Mouse (Mus musculus) heart, embryonic 11.5 days (tissue): ENCODE results near the gene Pla2g4a. TPM values are rescaled to one million over a fixed set of nuclear protein-coding genes. Genes with fewer than 3 reads are reported as not detected.

Experiments used
- ATAC-seq: fragments of 200-750 bp; cut with Nextera tagmentation; replicated peaks from 2 replicates; pipeline ENCODE4 v1.8.0; 2017; ENCODE audit warnings: moderate library complexity; ENCODE audit not compliant: insufficient number of reproducible peaks, low FRiP score, low TSS enrichment
- H3K27ac ChIP-seq: fragments of 300-500 bp; sonication (generic); 2 replicates; pipeline ENCODE4 v1.5.1; 2014; ENCODE audit warnings: mild to moderate bottlenecking, low read depth, low read length
- H3K27me3 ChIP-seq: fragments of 300-500 bp; sonication (generic); 2 replicates; pipeline ENCODE4 v1.6.1; 2014; ENCODE audit warnings: mild to moderate bottlenecking, low read length, mixed read lengths; ENCODE audit not compliant: control insufficient read depth, insufficient read depth
- H3K36me3 ChIP-seq: fragments of 300-500 bp; sonication (generic); 2 replicates; pipeline ENCODE4 v1.6.1; 2014; ENCODE audit warnings: mild to moderate bottlenecking, low read length, moderate library complexity, mixed read lengths; ENCODE audit not compliant: control insufficient read depth, insufficient read depth
- H3K4me1 ChIP-seq: fragments of 300-500 bp; sonication (generic); 2 replicates; pipeline ENCODE4 v1.6.1; 2014; ENCODE audit warnings: low read length; ENCODE audit not compliant: control insufficient read depth, insufficient read depth
- H3K4me2 ChIP-seq: fragments of 300-500 bp; sonication (generic); 2 replicates; pipeline ENCODE4 v1.6.1; 2014; ENCODE audit warnings: mild to moderate bottlenecking, moderate library complexity
- H3K4me3 ChIP-seq: fragments of 300-500 bp; sonication (generic); 2 replicates; pipeline ENCODE4 v1.5.1; 2014; ENCODE audit warnings: low read depth, low read length
- H3K9ac ChIP-seq: fragments of 300-500 bp; sonication (generic); 2 replicates; pipeline ENCODE4 v1.6.1; 2014; ENCODE audit warnings: mild to moderate bottlenecking, low read depth, low read length, moderate library complexity
- H3K9me3 ChIP-seq: fragments of 300-500 bp; sonication (generic); replicated peaks from 2 replicates; pipeline ENCODE4 v1.6.1; 2016; ENCODE audit warnings: low read length; ENCODE audit not compliant: control insufficient read depth
- WGBS: fragments of 180-500 bp; shearing (Covaris S2); extraction: QIAGEN DNeasy Blood & Tissue Kit; methylation state at CpG from one replicate; pipeline ENCODE4 v1.1.7; 2014; ENCODE audit not compliant: insufficient replicate concordance; 5-methylcytosine and 5-hydroxymethylcytosine counted together
- polyA plus RNA-seq: library from polyadenylated mRNA; unstranded; fragments of >200 nt; fragmentation: Nextera tagmentation; extraction: Ambion mirVana; gene quantifications from 2 replicates; pipeline ENCODE4 v1.2.1, GENCODE M21; 2014

The Pla2g4a gene
- polyA plus RNA-seq, 1 experiment from 2014 or later, result 8.3 TPM

DNA sequence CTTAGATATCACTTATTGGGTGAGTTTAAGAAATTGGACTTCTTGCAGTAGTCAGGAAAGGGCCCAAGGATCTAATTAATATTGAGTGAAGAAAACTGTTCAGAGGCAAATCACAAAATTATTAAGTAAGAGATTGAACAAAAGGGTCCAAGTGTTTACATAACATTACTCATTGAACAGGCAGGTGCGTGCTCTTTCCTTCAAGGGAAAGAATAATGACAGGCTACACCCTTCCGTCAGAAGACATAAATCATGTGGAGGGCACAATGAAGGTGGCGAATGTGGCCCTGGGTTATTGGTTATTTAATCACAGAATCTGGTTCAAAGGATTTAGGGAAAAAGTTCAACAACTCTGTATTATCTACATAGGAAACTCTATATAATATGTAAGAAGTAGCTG lies 82.9 kb downstream of the Pla2g4a start:
- no peaks in the 10 kb centered on the region for H3K9me3 ChIP-seq
- no peaks in the 10 kb centered on the region for H3K4me1 ChIP-seq
- no peak overlapping the region for H3K9ac ChIP-seq
- H3K36me3 ChIP-seq, result no peaks in the 10 kb centered on the region
- H3K4me3 ChIP-seq, result no peak overlapping the region
- 74% methylated on average over 3 of the region's 3 CpGs for WGBS
- no peak overlapping the region for H3K27ac ChIP-seq
- ATAC-seq, result no peak
- H3K27me3 ChIP-seq, result no peaks in the 10 kb centered on the region
- H3K4me2 ChIP-seq, result no peak overlapping the region

DNA sequence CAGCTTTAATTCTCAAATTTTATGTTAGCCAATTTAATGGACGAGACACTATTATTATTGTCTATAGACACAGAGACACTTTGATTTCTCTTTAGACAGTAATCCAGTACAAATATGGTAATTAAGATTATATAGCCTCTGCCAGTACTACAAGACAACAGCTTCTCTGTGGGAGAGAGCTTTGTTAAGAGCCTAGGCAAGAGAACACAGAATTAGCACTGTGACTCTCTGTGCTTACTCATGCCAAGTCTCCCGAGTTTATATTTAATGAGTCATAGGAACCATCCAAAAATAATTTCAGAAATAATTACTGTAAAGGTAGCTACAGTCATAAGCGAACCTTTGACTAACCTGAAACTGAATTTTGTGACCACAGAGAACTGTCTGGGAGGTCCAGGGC lies 84.6 kb downstream of the Pla2g4a start:
- H3K4me3 ChIP-seq, result no peak overlapping the region
- WGBS, result 77% methylated on average over 3 of the region's 3 CpGs
- no peak for ATAC-seq

DNA sequence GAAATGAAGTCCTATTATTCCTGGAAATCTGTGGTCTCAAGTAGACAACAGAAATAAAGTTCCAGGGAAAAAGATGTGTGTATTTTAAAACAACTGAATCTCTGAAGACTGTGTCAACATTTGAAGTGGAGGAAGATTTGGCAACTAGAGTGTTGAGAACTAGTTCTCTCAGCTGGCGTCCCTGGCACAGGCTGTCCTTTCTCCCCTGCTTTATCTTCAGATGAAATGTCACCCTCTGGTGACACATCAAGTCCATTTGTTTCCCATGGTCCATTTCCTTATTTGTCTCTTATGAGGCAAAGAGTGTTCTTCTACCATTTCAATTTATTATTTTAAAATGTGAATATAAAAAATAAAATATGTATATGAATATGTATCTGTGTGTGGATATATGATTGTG lies 89.5 kb downstream of the Pla2g4a start:
- Histone ChIP-seq H3K4me1 (no peaks in the 10 kb centered on the region), H3K36me3 (no peaks in the 10 kb centered on the region), H3K9ac (no peak overlapping the region), H3K9me3 (no peaks in the 10 kb centered on the region), H3K4me3 (no peak overlapping the region), H3K27ac (no peak overlapping the region), H3K27me3 (no peaks in the 10 kb centered on the region), H3K4me2 (no peak overlapping the region)
- WGBS, result 67% methylated on average over 1 of the region's 1 CpGs
- no peak for ATAC-seq

More for the DNA sequence above, 84.6 kb downstream of the Pla2g4a start:
- H3K4me2 ChIP-seq, result no peak overlapping the region
- no peaks in the 10 kb centered on the region for H3K4me1 ChIP-seq
- no peaks in the 10 kb centered on the region for H3K9me3 ChIP-seq
- no peak overlapping the region for H3K9ac ChIP-seq
- no peaks in the 10 kb centered on the region for H3K36me3 ChIP-seq
- no peaks in the 10 kb centered on the region for H3K27me3 ChIP-seq
- H3K27ac ChIP-seq, result no peak overlapping the region

DNA sequence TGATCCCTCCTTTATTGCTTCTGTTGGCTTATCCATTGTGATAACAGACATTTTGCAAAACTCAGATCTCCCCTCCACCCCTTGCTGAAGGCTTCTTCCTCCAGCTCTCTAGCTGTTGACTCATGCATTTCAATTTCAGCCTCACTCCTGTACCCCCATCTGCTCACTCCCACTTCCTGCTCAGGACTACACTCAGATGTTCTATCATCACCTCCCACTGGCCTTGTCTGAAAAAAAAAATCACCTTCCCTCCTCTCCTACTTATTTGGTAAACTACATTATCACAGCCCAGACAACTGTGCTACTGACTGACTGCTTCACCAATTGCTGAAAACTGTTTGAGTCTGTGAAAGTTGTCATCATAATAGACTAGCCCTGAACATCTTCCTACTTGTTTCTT lies 93.8 kb downstream of the Pla2g4a start:
- no peaks in the 10 kb centered on the region for H3K9me3 ChIP-seq
- H3K4me2 ChIP-seq, result no peak overlapping the region
- H3K4me1 ChIP-seq, result no peaks in the 10 kb centered on the region
- H3K36me3 ChIP-seq, result no peaks in the 10 kb centered on the region
- H3K4me3 ChIP-seq, result no peak overlapping the region
- H3K9ac ChIP-seq, result no peak overlapping the region
- no peak overlapping the region for H3K27ac ChIP-seq
- H3K27me3 ChIP-seq, result no peaks in the 10 kb centered on the region
- no peak for ATAC-seq

DNA sequence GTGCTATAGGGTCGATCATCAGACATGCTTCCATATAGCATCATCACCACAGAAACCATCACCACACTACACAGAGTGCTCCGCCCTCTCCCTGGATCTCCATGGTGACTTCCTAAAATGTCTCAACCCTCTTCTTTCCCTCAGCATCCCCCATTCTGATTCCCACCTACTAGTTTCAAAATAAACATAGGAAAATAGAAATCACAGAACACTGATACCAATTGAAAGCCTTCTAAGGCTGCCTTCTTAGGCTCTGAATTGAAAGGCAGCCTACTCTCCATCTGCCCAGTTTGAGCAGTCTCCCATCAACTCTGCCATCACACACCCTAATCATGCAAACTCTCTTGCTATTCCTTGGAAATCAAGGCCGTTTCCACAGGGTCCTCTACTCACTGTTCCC lies 94.9 kb downstream of the Pla2g4a start:
- Histone ChIP-seq H3K9me3 (no peaks in the 10 kb centered on the region), H3K4me1 (no peaks in the 10 kb centered on the region), H3K4me2 (no peak overlapping the region), H3K9ac (no peak overlapping the region), H3K36me3 (no peaks in the 10 kb centered on the region), H3K27ac (no peak overlapping the region), H3K27me3 (no peaks in the 10 kb centered on the region), H3K4me3 (no peak overlapping the region)
- 79% methylated on average over 3 of the region's 3 CpGs for WGBS
- ATAC-seq, result no peak

DNA sequence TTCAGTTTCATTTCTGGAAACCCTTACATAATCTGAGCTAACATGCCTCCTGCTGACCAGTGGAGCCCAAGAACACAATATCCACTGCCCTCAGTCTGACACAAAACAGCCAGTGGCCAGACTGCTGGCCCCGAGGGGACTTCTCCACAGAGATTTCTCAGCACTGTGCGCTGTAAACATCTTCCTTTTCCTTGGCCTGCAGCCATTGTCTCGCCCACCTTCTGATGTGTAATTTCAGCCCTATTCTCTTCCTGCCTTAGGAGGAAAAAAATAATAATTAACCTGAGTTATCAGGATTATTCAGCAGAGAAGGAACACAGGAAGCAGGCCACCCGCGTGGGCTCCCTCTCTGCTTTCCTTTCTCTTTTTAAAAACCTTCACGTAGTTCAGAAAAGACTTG lies 98.3 kb downstream of the Pla2g4a start:
- Histone ChIP-seq H3K9me3 (no peaks in the 10 kb centered on the region), H3K27me3 (no peaks in the 10 kb centered on the region), H3K4me3 (no peak overlapping the region), H3K4me1 (no peaks in the 10 kb centered on the region), H3K4me2 (0 out of 2 replicates have a peak overlapping the region, but pooled peaks have one; percentile 19), H3K27ac (no peak overlapping the region), H3K9ac (no peak overlapping the region), H3K36me3 (no peaks in the 10 kb centered on the region)
- 51% methylated on average over 6 of the region's 6 CpGs for WGBS
- ATAC-seq, result 0 out of 2 replicates have a peak, but pooled peaks have one; percentile 49

DNA sequence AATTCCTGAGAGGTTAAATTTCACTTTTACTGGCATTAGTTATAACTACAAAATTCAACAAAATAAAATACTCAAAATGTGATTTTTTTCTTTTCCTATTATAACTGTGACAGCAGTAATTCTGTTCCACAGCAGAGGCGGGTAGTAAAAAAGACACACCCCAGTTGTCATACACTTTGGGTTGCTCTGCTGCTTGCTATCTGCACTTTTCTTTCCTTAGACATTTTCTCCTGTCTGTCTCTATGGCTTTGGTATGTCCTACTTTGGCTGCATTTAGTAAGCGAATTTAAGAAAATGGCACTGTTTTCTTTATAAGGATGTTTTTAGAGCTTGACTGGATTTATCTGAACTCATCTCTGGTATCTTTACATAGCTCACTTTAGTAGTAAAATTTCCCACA lies 98.9 kb downstream of the Pla2g4a start:
- Histone ChIP-seq H3K9me3 (no peaks in the 10 kb centered on the region), H3K4me1 (no peaks in the 10 kb centered on the region), H3K4me3 (no peak overlapping the region), H3K27me3 (no peaks in the 10 kb centered on the region), H3K36me3 (no peaks in the 10 kb centered on the region), H3K9ac (no peak overlapping the region), H3K27ac (no peak overlapping the region), H3K4me2 (no peak overlapping the region)
- 66% methylated on average over 2 of the region's 2 CpGs for WGBS
- no peak for ATAC-seq

DNA sequence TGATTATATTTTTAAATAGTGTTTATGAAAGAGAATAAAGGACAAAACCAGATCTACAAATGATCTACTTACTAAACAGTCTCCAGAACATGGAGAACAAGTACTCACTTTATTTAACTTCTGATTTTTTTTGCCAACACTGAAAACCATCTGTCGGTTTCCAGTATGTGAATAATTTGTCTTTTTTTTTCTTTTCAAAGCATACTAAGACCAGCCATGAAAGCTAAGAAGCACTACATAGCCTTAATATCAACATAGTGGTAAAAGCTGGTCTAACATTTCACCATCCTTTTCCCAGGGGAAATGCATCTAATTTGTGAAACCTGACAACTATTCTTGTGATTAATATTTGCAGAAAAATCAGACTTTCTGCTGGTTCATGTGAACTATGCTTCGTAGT lies 99.5 kb downstream of the Pla2g4a start:
- Histone ChIP-seq H3K9ac (no peak overlapping the region), H3K4me1 (no peaks in the 10 kb centered on the region), H3K9me3 (no peaks in the 10 kb centered on the region), H3K4me3 (no peak overlapping the region), H3K4me2 (no peak overlapping the region), H3K36me3 (no peaks in the 10 kb centered on the region), H3K27me3 (no peaks in the 10 kb centered on the region), H3K27ac (no peak overlapping the region)
- 85% methylated on average over 2 of the region's 2 CpGs for WGBS
- ATAC-seq, result no peak

DNA sequence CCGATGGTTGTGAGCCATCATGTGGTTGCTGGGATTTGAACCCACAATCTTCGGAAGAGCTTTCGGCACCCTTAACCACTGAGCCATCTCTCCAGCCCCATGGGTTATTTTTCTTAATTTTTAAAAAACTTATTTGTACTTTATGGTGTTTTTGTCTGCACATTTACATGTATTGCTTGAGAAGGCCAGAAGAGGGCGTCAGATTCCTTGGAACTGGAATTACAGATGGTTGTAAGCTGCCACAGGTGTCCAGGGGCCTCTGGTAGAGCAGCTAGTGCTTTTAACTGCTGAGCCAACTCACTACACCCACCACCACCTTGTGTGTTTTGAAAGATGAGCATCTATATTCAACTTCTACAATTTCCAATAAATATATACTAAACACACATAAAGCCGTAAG lies 102.4 kb downstream of the Pla2g4a start:
- Histone ChIP-seq H3K27ac (no peak overlapping the region), H3K9me3 (no peaks in the 10 kb centered on the region), H3K4me3 (no peak overlapping the region), H3K4me2 (no peak overlapping the region), H3K36me3 (no peaks in the 10 kb centered on the region), H3K9ac (no peak overlapping the region), H3K4me1 (no peaks in the 10 kb centered on the region), H3K27me3 (no peaks in the 10 kb centered on the region)
- no peak for ATAC-seq
- WGBS, result 66% methylated on average over 5 of the region's 5 CpGs
